Mouse (Mus musculus) midbrain, embryonic 14.5 days (tissue): ENCODE data around the gene Kiss1r. TPM values are rescaled to one million over a fixed set of nuclear protein-coding genes. Genes with fewer than 3 reads are reported as not detected.
"Not testable (repeated sequence)": the region's sequence is repeated elsewhere in the genome, so short reads cannot be mapped to it uniquely, and the experiment has no call there.

Source experiments
- ATAC-seq: fragments of 200-750 bp; cut with Nextera tagmentation; 2 replicates; pipeline ENCODE4 v1.8.0; 2017; ENCODE audit warnings: moderate number of reproducible peaks, moderate library complexity; ENCODE audit not compliant: low FRiP score, low TSS enrichment
- DNase-seq: peaks from one replicate; pipeline ENCODE4 v3.0.0-alpha.2; 2015
- H3K27ac ChIP-seq: fragments of 300-500 bp; sonication (generic); replicated peaks from 2 replicates; pipeline ENCODE4 v1.5.1; 2014; ENCODE audit warnings: mild to moderate bottlenecking, low read depth, low read length, moderate library complexity
- H3K27me3 ChIP-seq: fragments of 300-500 bp; sonication (generic); 2 replicates; pipeline ENCODE4 v1.6.1; 2014; ENCODE audit warnings: low read length, control low read depth, mixed read lengths; ENCODE audit not compliant: control insufficient read depth, insufficient read depth
- H3K36me3 ChIP-seq: fragments of 300-500 bp; sonication (generic); 2 replicates; pipeline ENCODE4 v1.6.1; 2014; ENCODE audit warnings: low read length, control low read depth; ENCODE audit not compliant: control insufficient read depth, insufficient read depth
- H3K4me1 ChIP-seq: fragments of 300-500 bp; sonication (generic); 2 replicates; pipeline ENCODE4 v1.6.1; 2014; ENCODE audit warnings: mild to moderate bottlenecking, antibody characterized with exemption, low read length, control low read depth; ENCODE audit not compliant: control insufficient read depth, insufficient read depth
- H3K4me2 ChIP-seq: fragments of 300-500 bp; sonication (generic); 2 replicates; pipeline ENCODE4 v1.6.1; 2014; ENCODE audit warnings: mild to moderate bottlenecking, low read length, moderate library complexity
- H3K4me3 ChIP-seq: fragments of 300-500 bp; sonication (generic); replicated peaks from 2 replicates; pipeline ENCODE4 v1.5.1; 2014; ENCODE audit warnings: low read depth, low read length
- H3K9ac ChIP-seq: fragments of 300-500 bp; sonication (generic); replicated peaks from 2 replicates; pipeline ENCODE4 v1.6.1; 2014; ENCODE audit warnings: mild to moderate bottlenecking, low read length, moderate library complexity
- H3K9me3 ChIP-seq: fragments of 300-500 bp; sonication (generic); 2 replicates; pipeline ENCODE4 v1.6.1; 2016; ENCODE audit warnings: low read length, control low read depth, mixed read lengths; ENCODE audit not compliant: control insufficient read depth
- WGBS: fragments of 180-500 bp; shearing (Covaris S2); extraction: QIAGEN DNeasy Blood & Tissue Kit; methylation state at CpG from one replicate; pipeline ENCODE4 v1.1.7; 2014; 5-methylcytosine and 5-hydroxymethylcytosine counted together
- polyA plus RNA-seq: library from polyadenylated mRNA; unstranded; fragments of >200 nt; fragmentation: Nextera tagmentation; extraction: Ambion mirVana; gene quantifications from 2 replicates; pipeline ENCODE4 v1.2.1, GENCODE M21; 2014

Kiss1r gene
- polyA plus RNA-seq, 1 experiment from 2014 or later, result 2.4 TPM

GRCm38 (mm10) chr10:79879527-79879926, 37.2 kb upstream of the Kiss1r start:
- Histone ChIP-seq H3K9ac (no peak overlapping the region), H3K36me3 (no peaks in the 10 kb centered on the region), H3K4me3 (no peak overlapping the region), H3K4me2 (no peak overlapping the region), H3K4me1 (peaks cover 7% of the 10 kb centered on the region), H3K9me3 (no peaks in the 10 kb centered on the region), H3K27ac (no peak overlapping the region), H3K27me3 (no peaks in the 10 kb centered on the region; the same call in 1 of the 2 replicates)
- 60% methylated on average over 3 of the region's 3 CpGs for WGBS
- no peak for ATAC-seq
- DNase-seq, result no peak

- 16% methylated on average over 9 of the region's 9 CpGs for WGBS
These were observed 36.0 kb upstream of the Kiss1r start for GRCm38 (mm10) chr10:79880721-79881120.

DNA sequence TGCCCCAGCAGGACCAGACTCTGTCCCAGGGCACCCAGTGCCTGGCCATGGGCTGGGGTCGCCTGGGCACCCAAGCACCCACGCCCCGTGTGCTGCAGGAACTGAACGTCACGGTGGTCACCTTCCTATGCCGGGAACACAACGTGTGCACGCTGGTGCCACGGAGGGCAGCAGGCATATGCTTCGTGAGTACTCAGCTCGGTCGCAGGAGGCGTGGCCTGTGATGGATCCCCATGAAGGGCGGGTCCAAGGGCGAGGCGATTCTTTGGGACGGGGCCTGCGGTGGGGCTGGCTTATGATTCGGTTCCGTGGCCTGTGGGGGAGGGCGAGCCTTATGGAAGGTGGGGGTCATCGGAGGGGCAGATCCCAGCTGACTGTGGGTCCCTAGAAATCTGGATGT, 34.8 kb upstream of the Kiss1r start:
- Histone ChIP-seq H3K4me2 (peak overlapping the region; percentile 29), H3K27ac (no peak overlapping the region), H3K27me3 (no peaks in the 10 kb centered on the region; the same call in 1 of the 2 replicates), H3K9ac (no peak overlapping the region), H3K4me3 (no peak overlapping the region), H3K4me1 (no peaks in the 10 kb centered on the region), H3K36me3 (no peaks in the 10 kb centered on the region), H3K9me3 (no peaks in the 10 kb centered on the region)
- ATAC-seq (no peak), DNase-seq (no peak)
- 5% methylated on average over 22 of the region's 22 CpGs for WGBS

More at GRCm38 (mm10) chr10:79880721-79881120, 36.0 kb upstream of the Kiss1r start:
- Histone ChIP-seq H3K4me1 (no peaks in the 10 kb centered on the region), H3K36me3 (no peaks in the 10 kb centered on the region), H3K9me3 (no peaks in the 10 kb centered on the region), H3K4me3 (no peak overlapping the region), H3K9ac (no peak overlapping the region), H3K27me3 (no peaks in the 10 kb centered on the region; the same call in 1 of the 2 replicates), H3K27ac (no peak overlapping the region), H3K4me2 (no peak overlapping the region)
- DNase-seq (no peak), ATAC-seq (no peak)

- Histone ChIP-seq H3K36me3 (no peaks in the 10 kb centered on the region), H3K27me3 (no peaks in the 10 kb centered on the region; the same call in 1 of the 2 replicates), H3K9ac (no peak overlapping the region), H3K9me3 (no peaks in the 10 kb centered on the region), H3K27ac (no peak overlapping the region), H3K4me3 (no peak overlapping the region), H3K4me2 (no peak overlapping the region), H3K4me1 (no peaks in the 10 kb centered on the region)
- ATAC-seq (0 out of 2 replicates have a peak, but pooled peaks have one; percentile 32), DNase-seq (peak; percentile 88)
- WGBS, result 14% methylated on average over 22 of the region's 22 CpGs
These were observed 33.3 kb upstream of the Kiss1r start for GRCm38 (mm10) chr10:79883297-79884084.

GRCm38 (mm10) chr10:79884446-79884845, 32.3 kb upstream of the Kiss1r start:
- Histone ChIP-seq H3K4me3 (no peak overlapping the region), H3K9me3 (no peaks in the 10 kb centered on the region), H3K9ac (no peak overlapping the region), H3K4me2 (no peak overlapping the region), H3K27me3 (no peaks in the 10 kb centered on the region; the same call in 1 of the 2 replicates), H3K36me3 (no peaks in the 10 kb centered on the region), H3K4me1 (no peaks in the 10 kb centered on the region), H3K27ac (no peak overlapping the region)
- 65% methylated on average over 4 of the region's 4 CpGs for WGBS
- ATAC-seq, result no peak
- DNase-seq, result no peak

- not testable (repeated sequence) for H3K9ac ChIP-seq, H3K36me3 ChIP-seq, H3K4me2 ChIP-seq, H3K27ac ChIP-seq, H3K4me1 ChIP-seq, ATAC-seq, H3K4me3 ChIP-seq, H3K27me3 ChIP-seq, DNase-seq, H3K9me3 ChIP-seq
- WGBS, result 64% methylated on average over 2 of the region's 3 CpGs
These were observed 31.8 kb upstream of the Kiss1r start for GRCm38 (mm10) chr10:79884938-79885337.

- H3K4me1 ChIP-seq, result no peaks in the 10 kb centered on the region
- ATAC-seq, result no peak
These were observed 30.7 kb upstream of the Kiss1r start, which contains the start of gene Elane for GRCm38 (mm10) chr10:79886054-79886453. Gene Elane (plus strand): TSS chr10:79886247.

GRCm38 (mm10) chr10:79886611-79887010, 30.2 kb upstream of the Kiss1r start:
- H3K4me3 ChIP-seq, result no peak overlapping the region
- no peaks in the 10 kb centered on the region for H3K4me1 ChIP-seq
- H3K27me3 ChIP-seq, result no peaks in the 10 kb centered on the region; the same call in 1 of the 2 replicates
- no peak overlapping the region for H3K27ac ChIP-seq
- H3K4me2 ChIP-seq, result no peak overlapping the region
- no peaks in the 10 kb centered on the region for H3K36me3 ChIP-seq
- WGBS, result 83% methylated on average over 8 of the region's 8 CpGs
- DNase-seq, result no peak
- no peak for ATAC-seq
- H3K9ac ChIP-seq, result no peak overlapping the region
- no peaks in the 10 kb centered on the region for H3K9me3 ChIP-seq

More at GRCm38 (mm10) chr10:79886054-79886453, 30.7 kb upstream of the Kiss1r start, which contains the start of gene Elane:
- H3K36me3 ChIP-seq, result no peaks in the 10 kb centered on the region
- H3K9ac ChIP-seq, result no peak within 1 kb of the TSS
- H3K9me3 ChIP-seq, result no peaks in the 10 kb centered on the region
- WGBS, result 89% methylated on average over 6 of the region's 6 CpGs
- H3K4me3 ChIP-seq, result no peak within 1 kb of the TSS
- no peaks in the 10 kb centered on the region; the same call in 1 of the 2 replicates for H3K27me3 ChIP-seq
- DNase-seq, result no peak
- no peak within 1 kb of the TSS for H3K4me2 ChIP-seq
- no peak within 1 kb of the TSS for H3K27ac ChIP-seq

- Histone ChIP-seq H3K4me2 (no peak overlapping the region), H3K4me1 (no peaks in the 10 kb centered on the region), H3K27me3 (no peaks in the 10 kb centered on the region), H3K9me3 (no peaks in the 10 kb centered on the region), H3K36me3 (peaks cover 4% of the 10 kb centered on the region; the same call in 1 of the 2 replicates), H3K4me3 (no peak overlapping the region), H3K27ac (no peak overlapping the region), H3K9ac (no peak overlapping the region)
- WGBS, result 88% methylated on average over 2 of the region's 2 CpGs
- ATAC-seq (no peak), DNase-seq (no peak)
These were observed 27.4 kb upstream of the Kiss1r start for GRCm38 (mm10) chr10:79889386-79889785.
